12 mouse cellular contexts compared by ENCODE assay signal in the genomic region with DNA sequence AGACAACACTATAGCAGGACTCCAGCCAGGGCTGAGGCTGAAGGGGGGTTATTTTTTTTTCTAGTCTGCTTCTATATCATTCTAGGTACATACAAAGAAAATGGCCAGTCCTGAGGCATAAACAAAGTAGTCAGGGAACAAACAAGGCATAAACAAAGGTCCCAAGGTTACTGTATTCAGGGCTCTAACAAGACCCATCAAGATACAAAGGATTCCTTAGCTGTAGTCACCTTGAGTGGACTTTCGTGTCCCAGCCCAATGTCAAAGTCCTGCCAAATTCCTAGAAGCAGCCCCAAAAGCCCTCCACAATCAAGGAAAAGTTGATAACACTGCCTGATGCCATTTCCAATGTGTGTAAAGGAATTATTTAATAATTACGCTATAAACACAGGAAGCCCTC.
"Had no signal": no experiment of that assay in that cellular context is flagged by ENCODE, and none has a peak within 500 bp of the region (broad histone marks: within the 10 kb centered on the region; RNA-seq: fewer than 3 reads in every experiment).

No protein-coding gene starts in this region.

- DNase-seq: left cerebral cortex, postnatal 4 days; liver; liver, embryonic 13.5 days; liver, postnatal 0 days; lung, adult 18-20 months; lung, adult 2 months; lung, embryonic 14.5 days; lung, postnatal 10 days; lung, postnatal 14 days; lung, postnatal 36 days; lung, postnatal 4 days; midbrain, embryonic 14.5 days had no signal
